Comparison of ENCODE assay signal across 8 mouse cellular contexts in genomic region chr8:61606795-61607462, GRCm38 (mm10).
DNase-seq lines count a peak whose midpoint lies in the region; ATAC-seq and TF ChIP-seq lines count a peak whose summit lies in the region.

No protein-coding gene starts in this region.

- 0 out of 2 replicates have a peak overlapping the region, but pooled peaks have one; percentile 30 for H3K27ac ChIP-seq in forebrain, embryonic 16.5 days (ENCODE audit: low read length)
- 0 out of 2 replicates have a peak overlapping the region, but pooled peaks have one; percentile 5 for H3K27ac ChIP-seq in liver, embryonic 13.5 days
- no peak overlapping the region for H3K27ac ChIP-seq in thymus, adult 2 months (ENCODE audit: control insufficient read depth, insufficient read depth, low read length)

- no peak overlapping the region; the same call in 1 of the 2 replicates for H3K9ac ChIP-seq in forebrain, embryonic 16.5 days (replicated peaks; ENCODE audit: low read depth, low read length)
- H3K9ac ChIP-seq in liver, embryonic 13.5 days = no peak overlapping the region

- WGBS in forebrain, embryonic 16.5 days = 7% methylated on average over 8 of the region's 8 CpGs
- 11% methylated on average over 7 of the region's 8 CpGs for WGBS in liver, embryonic 13.5 days (ENCODE audit: insufficient replicate concordance)
- WGBS in thymus, adult 2 months = 10% methylated on average over 8 of the region's 8 CpGs

- ATAC-seq in forebrain, embryonic 16.5 days = peak; percentile 91
- ATAC-seq in liver, embryonic 13.5 days (ENCODE audit: low read depth) = peak; percentile 71

- H3K4me3 ChIP-seq in forebrain, embryonic 16.5 days (replicated peaks; ENCODE audit: low read length) = peak overlapping the region; percentile 10; the same call in 1 of the 2 replicates
- H3K4me3 ChIP-seq in liver, embryonic 13.5 days (replicated peaks) = no peak overlapping the region
- no peak overlapping the region for H3K4me3 ChIP-seq in thymus, adult 2 months (ENCODE audit: control insufficient read depth, insufficient read depth, low read length)

- intact Hi-C loops in heart, postnatal 14 days (cut with DNase I) = loop anchor here (5.0 kb wide), 1 partner anchor 90 kb away; no protein-coding TSS in a partner anchor

- TF ChIP-seq CTCF in thymus, adult 2 months (IDR thresholded peaks at IDR 0.05; ENCODE audit: borderline replicate concordance, control insufficient read depth, extremely low read depth, insufficient read depth, low read length, poor library complexity) = no peak

- no peaks in the 10 kb centered on the region for H3K9me3 ChIP-seq in forebrain, embryonic 16.5 days (ENCODE audit: control insufficient read depth, low read length)
- no peaks in the 10 kb centered on the region for H3K9me3 ChIP-seq in liver, embryonic 13.5 days (replicated peaks)

- H3K4me1 ChIP-seq in forebrain, embryonic 16.5 days (replicated peaks; ENCODE audit: control insufficient read depth, insufficient read depth, low read length) = peaks cover 7% of the 10 kb centered on the region
- peaks cover 8% of the 10 kb centered on the region; the same call in 1 of the 2 replicates for H3K4me1 ChIP-seq in liver, embryonic 13.5 days (replicated peaks)
- no peaks in the 10 kb centered on the region; the same call in 1 of the 2 replicates for H3K4me1 ChIP-seq in thymus, adult 2 months (replicated peaks; ENCODE audit: control insufficient read depth, insufficient read depth, low read length)

- no peak for TF ChIP-seq POLR2A in thymus, adult 2 months (IDR thresholded peaks at IDR 0.05; ENCODE audit: control insufficient read depth, extremely low read depth, insufficient read depth, low read length, poor library complexity)

- H3K36me3 ChIP-seq in forebrain, embryonic 16.5 days (ENCODE audit: control insufficient read depth, insufficient read depth) = no peaks in the 10 kb centered on the region
- no peaks in the 10 kb centered on the region for H3K36me3 ChIP-seq in liver, embryonic 13.5 days
- no peaks in the 10 kb centered on the region for H3K36me3 ChIP-seq in thymus, adult 2 months (ENCODE audit: control insufficient read depth, insufficient read depth, low read length)

- peak; percentile 55 to 81 for DNase-seq in urinary bladder, adult 18-20 months (ENCODE audit: low spot score in 2 of 2)
- DNase-seq in urinary bladder, adult 2 months (ENCODE audit: low spot score) = no peak
- DNase-seq in heart, postnatal 14 days = peak; percentile 62 to 66
- DNase-seq in kidney, postnatal 36 days = peak; percentile 86 to 90
- DNase-seq in liver, embryonic 13.5 days = peak; percentile 7
- DNase-seq in naive thymus-derived CD4-positive, alpha-beta T cell, adult 2 months (ENCODE audit: low read depth) = peak; percentile 59
- DNase-seq in thymus, adult 2 months = peak; percentile 48

- H3K4me2 ChIP-seq in forebrain, embryonic 16.5 days (ENCODE audit: low read length) = peak overlapping the region; percentile 35
- 0 out of 2 replicates have a peak overlapping the region, but pooled peaks have one; percentile 12 for H3K4me2 ChIP-seq in liver, embryonic 13.5 days

- H3K27me3 ChIP-seq in forebrain, embryonic 16.5 days (replicated peaks; ENCODE audit: control insufficient read depth, insufficient read depth, low read length) = no peaks in the 10 kb centered on the region
- H3K27me3 ChIP-seq in liver, embryonic 13.5 days = no peaks in the 10 kb centered on the region
- no peaks in the 10 kb centered on the region for H3K27me3 ChIP-seq in thymus, adult 2 months (ENCODE audit: control insufficient read depth, insufficient read depth, low read length)
